Mouse (Mus musculus) spleen, adult 2 months (tissue): ENCODE measurements around the gene Oas1a.
"Not testable (repeated sequence)": the region's sequence is repeated elsewhere in the genome, so short reads cannot be mapped to it uniquely, and the experiment has no call there.

Source experiments
- CTCF ChIP-seq: fragments of 200-500 bp; IDR thresholded peaks from 2 replicates; pipeline ENCODE4 v1.5.1; 2011; ENCODE audit warnings: mild to moderate bottlenecking, inconsistent platforms; ENCODE audit not compliant: insufficient read depth, insufficient read length, insufficient replicate concordance; ENCODE audit errors: extremely low read depth
- POLR2A ChIP-seq: fragments of 200-500 bp; IDR thresholded peaks from 2 replicates; pipeline ENCODE4 v1.6.1; 2011; ENCODE audit warnings: low read depth, low read length, inconsistent platforms

- TF ChIP-seq POLR2A, CTCF: not testable (repeated sequence)
Observed at GRCm38 (mm10) chr5:120924520-120924919, 17.2 kb upstream of the Oas1a start.
